Mouse (Mus musculus): Measurements from ENCODE around the gene Pram1. TPM values are rescaled to one million over a fixed set of nuclear protein-coding genes. Genes with fewer than 3 reads are reported as not detected.

Gene Pram1
- polyA plus RNA-seq, 1 experiment from 2014 or later: 0.39 TPM

- no peak for DNase-seq (ENCODE audit: low spot score)
- Histone ChIP-seq H3K9me3 (ENCODE audit: control insufficient read depth, low read length) (no peaks in the 10 kb centered on the region), H3K27me3 (replicated peaks; ENCODE audit: control insufficient read depth, insufficient read depth, low read length) (no peaks in the 10 kb centered on the region)
Observed at GRCm38 (mm10) chr17:33644068-33644467, 6.2 kb downstream of the Pram1 start.

GRCm38 (mm10) chr17:33645073-33645472 is 7.2 kb downstream of the Pram1 start:
- ATAC-seq (replicated peaks; ENCODE audit: low FRiP score, low TSS enrichment, low read depth) (no peak), DNase-seq (ENCODE audit: low spot score) (no peak)
- peaks cover 75% of the 10 kb centered on the region for H3K36me3 ChIP-seq (ENCODE audit: control insufficient read depth, insufficient read depth, low read length)
- no peak overlapping the region for H3K4me2 ChIP-seq (ENCODE audit: low read length)
- H3K4me1 ChIP-seq (replicated peaks; ENCODE audit: control insufficient read depth, insufficient read depth, low read length): no peaks in the 10 kb centered on the region
- no peak overlapping the region for H3K27ac ChIP-seq (ENCODE audit: low read depth)
- no peaks in the 10 kb centered on the region for H3K9me3 ChIP-seq (ENCODE audit: control insufficient read depth, low read length)
- no peak overlapping the region for H3K4me3 ChIP-seq (ENCODE audit: low read depth, low read length)
- no peak overlapping the region for H3K9ac ChIP-seq (ENCODE audit: low read length)
- WGBS: 93% methylated on average over 8 of the region's 8 CpGs
- no peaks in the 10 kb centered on the region for H3K27me3 ChIP-seq (replicated peaks; ENCODE audit: control insufficient read depth, insufficient read depth, low read length)

More at GRCm38 (mm10) chr17:33644068-33644467, 6.2 kb downstream of the Pram1 start:
- 97% methylated on average over 4 of the region's 4 CpGs for WGBS
- Histone ChIP-seq H3K27ac (ENCODE audit: low read depth) (no peak overlapping the region), H3K4me3 (ENCODE audit: low read depth, low read length) (no peak overlapping the region), H3K36me3 (ENCODE audit: control insufficient read depth, insufficient read depth, low read length) (peaks cover 65% of the 10 kb centered on the region), H3K4me1 (replicated peaks; ENCODE audit: control insufficient read depth, insufficient read depth, low read length) (no peaks in the 10 kb centered on the region), H3K9ac (ENCODE audit: low read length) (no peak overlapping the region), H3K4me2 (ENCODE audit: low read length) (no peak overlapping the region)
- no peak for ATAC-seq (replicated peaks; ENCODE audit: low FRiP score, low TSS enrichment, low read depth)

GRCm38 (mm10) chr17:33649781-33650475 is 12.1 kb downstream of the Pram1 start:
- peak; percentile 49; the same call in 1 of the 2 replicates for ATAC-seq (replicated peaks; ENCODE audit: low FRiP score, low TSS enrichment, low read depth)

GRCm38 (mm10) chr17:33666813-33667212 is 29.0 kb downstream of the Pram1 start:
- no peak for DNase-seq (ENCODE audit: low spot score)
- Histone ChIP-seq H3K27ac (ENCODE audit: low read depth) (no peak overlapping the region), H3K9me3 (ENCODE audit: control insufficient read depth, low read length) (no peaks in the 10 kb centered on the region), H3K36me3 (ENCODE audit: control insufficient read depth, insufficient read depth, low read length) (peaks cover 73% of the 10 kb centered on the region), H3K4me2 (ENCODE audit: low read length) (no peak overlapping the region), H3K4me3 (ENCODE audit: low read depth, low read length) (no peak overlapping the region), H3K4me1 (replicated peaks; ENCODE audit: control insufficient read depth, insufficient read depth, low read length) (no peaks in the 10 kb centered on the region), H3K9ac (ENCODE audit: low read length) (no peak overlapping the region), H3K27me3 (replicated peaks; ENCODE audit: control insufficient read depth, insufficient read depth, low read length) (no peaks in the 10 kb centered on the region)
- 78% methylated on average over 3 of the region's 3 CpGs for WGBS
- ATAC-seq (replicated peaks; ENCODE audit: low FRiP score, low TSS enrichment, low read depth): no peak

More at GRCm38 (mm10) chr17:33649781-33650475, 12.1 kb downstream of the Pram1 start:
- Histone ChIP-seq H3K27ac (ENCODE audit: low read depth) (no peak overlapping the region), H3K4me1 (replicated peaks; ENCODE audit: control insufficient read depth, insufficient read depth, low read length) (no peaks in the 10 kb centered on the region), H3K36me3 (ENCODE audit: control insufficient read depth, insufficient read depth, low read length) (peaks cover 95% of the 10 kb centered on the region), H3K4me3 (ENCODE audit: low read depth, low read length) (no peak overlapping the region), H3K9ac (ENCODE audit: low read length) (no peak overlapping the region), H3K9me3 (ENCODE audit: control insufficient read depth, low read length) (no peaks in the 10 kb centered on the region), H3K4me2 (ENCODE audit: low read length) (no peak overlapping the region), H3K27me3 (replicated peaks; ENCODE audit: control insufficient read depth, insufficient read depth, low read length) (no peaks in the 10 kb centered on the region)
- DNase-seq (ENCODE audit: low spot score): no peak
- 98% methylated on average over 34 of the region's 34 CpGs for WGBS

- H3K4me2 ChIP-seq (ENCODE audit: low read length): no peak overlapping the region
- WGBS: 87% methylated on average over 3 of the region's 3 CpGs
- no peak overlapping the region for H3K4me3 ChIP-seq (ENCODE audit: low read depth, low read length)
- no peaks in the 10 kb centered on the region for H3K4me1 ChIP-seq (replicated peaks; ENCODE audit: control insufficient read depth, insufficient read depth, low read length)
- no peak overlapping the region for H3K9ac ChIP-seq (ENCODE audit: low read length)
- H3K9me3 ChIP-seq (ENCODE audit: control insufficient read depth, low read length): no peaks in the 10 kb centered on the region
- H3K27ac ChIP-seq (ENCODE audit: low read depth): no peak overlapping the region
- no peak for DNase-seq (ENCODE audit: low spot score)
- ATAC-seq (replicated peaks; ENCODE audit: low FRiP score, low TSS enrichment, low read depth): no peak
- H3K36me3 ChIP-seq (ENCODE audit: control insufficient read depth, insufficient read depth, low read length): peaks cover 47% of the 10 kb centered on the region
- H3K27me3 ChIP-seq (replicated peaks; ENCODE audit: control insufficient read depth, insufficient read depth, low read length): no peaks in the 10 kb centered on the region
Observed at GRCm38 (mm10) chr17:33669681-33670080, 31.8 kb downstream of the Pram1 start.

- WGBS: 76% methylated on average over 1 of the region's 1 CpGs
- Histone ChIP-seq H3K4me2 (ENCODE audit: low read length) (no peak overlapping the region), H3K9ac (ENCODE audit: low read length) (no peak overlapping the region), H3K27me3 (replicated peaks; ENCODE audit: control insufficient read depth, insufficient read depth, low read length) (no peaks in the 10 kb centered on the region), H3K27ac (ENCODE audit: low read depth) (no peak overlapping the region), H3K4me3 (ENCODE audit: low read depth, low read length) (no peak overlapping the region), H3K4me1 (replicated peaks; ENCODE audit: control insufficient read depth, insufficient read depth, low read length) (no peaks in the 10 kb centered on the region), H3K9me3 (ENCODE audit: control insufficient read depth, low read length) (no peaks in the 10 kb centered on the region), H3K36me3 (ENCODE audit: control insufficient read depth, insufficient read depth, low read length) (peaks cover 40% of the 10 kb centered on the region)
- ATAC-seq (replicated peaks; ENCODE audit: low FRiP score, low TSS enrichment, low read depth) (no peak), DNase-seq (ENCODE audit: low spot score) (no peak)
Observed at GRCm38 (mm10) chr17:33673837-33674236, 36.0 kb downstream of the Pram1 start.

- Histone ChIP-seq H3K27me3 (replicated peaks; ENCODE audit: control insufficient read depth, insufficient read depth, low read length) (no peaks in the 10 kb centered on the region), H3K27ac (ENCODE audit: low read depth) (no peak overlapping the region), H3K36me3 (ENCODE audit: control insufficient read depth, insufficient read depth, low read length) (peaks cover 35% of the 10 kb centered on the region), H3K4me1 (replicated peaks; ENCODE audit: control insufficient read depth, insufficient read depth, low read length) (no peaks in the 10 kb centered on the region), H3K4me2 (ENCODE audit: low read length) (no peak overlapping the region), H3K4me3 (ENCODE audit: low read depth, low read length) (no peak overlapping the region), H3K9me3 (ENCODE audit: control insufficient read depth, low read length) (no peaks in the 10 kb centered on the region), H3K9ac (ENCODE audit: low read length) (no peak overlapping the region)
- DNase-seq (ENCODE audit: low spot score) (no peak), ATAC-seq (replicated peaks; ENCODE audit: low FRiP score, low TSS enrichment, low read depth) (no peak)
Observed at GRCm38 (mm10) chr17:33675452-33675851, 37.6 kb downstream of the Pram1 start.

GRCm38 (mm10) chr17:33676086-33676485 is 38.2 kb downstream of the Pram1 start:
- DNase-seq (ENCODE audit: low spot score): no peak
- Histone ChIP-seq H3K27ac (ENCODE audit: low read depth) (no peak overlapping the region), H3K9me3 (ENCODE audit: control insufficient read depth, low read length) (no peaks in the 10 kb centered on the region), H3K9ac (ENCODE audit: low read length) (no peak overlapping the region), H3K4me3 (ENCODE audit: low read depth, low read length) (no peak overlapping the region), H3K4me2 (ENCODE audit: low read length) (no peak overlapping the region), H3K27me3 (replicated peaks; ENCODE audit: control insufficient read depth, insufficient read depth, low read length) (no peaks in the 10 kb centered on the region), H3K4me1 (replicated peaks; ENCODE audit: control insufficient read depth, insufficient read depth, low read length) (no peaks in the 10 kb centered on the region), H3K36me3 (ENCODE audit: control insufficient read depth, insufficient read depth, low read length) (peaks cover 35% of the 10 kb centered on the region)
- 87% methylated on average over 2 of the region's 2 CpGs for WGBS
- no peak for ATAC-seq (replicated peaks; ENCODE audit: low FRiP score, low TSS enrichment, low read depth)

- ATAC-seq (replicated peaks; ENCODE audit: low FRiP score, low TSS enrichment, low read depth) (no peak), DNase-seq (ENCODE audit: low spot score) (no peak)
- no peaks in the 10 kb centered on the region for H3K9me3 ChIP-seq (ENCODE audit: control insufficient read depth, low read length)
- no peak overlapping the region for H3K4me2 ChIP-seq (ENCODE audit: low read length)
- H3K27me3 ChIP-seq (replicated peaks; ENCODE audit: control insufficient read depth, insufficient read depth, low read length): no peaks in the 10 kb centered on the region
- H3K4me3 ChIP-seq (ENCODE audit: low read depth, low read length): no peak overlapping the region
- no peak overlapping the region for H3K27ac ChIP-seq (ENCODE audit: low read depth)
- H3K36me3 ChIP-seq (ENCODE audit: control insufficient read depth, insufficient read depth, low read length): peaks cover 41% of the 10 kb centered on the region
- H3K4me1 ChIP-seq (replicated peaks; ENCODE audit: control insufficient read depth, insufficient read depth, low read length): peaks cover 18% of the 10 kb centered on the region
- H3K9ac ChIP-seq (ENCODE audit: low read length): no peak overlapping the region
Observed at GRCm38 (mm10) chr17:33678771-33679170, 40.9 kb downstream of the Pram1 start.

Data from intestine, embryonic 14.5 days (tissue).